Mouse (Mus musculus) T-helper 17 cell (primary cell): ENCODE data around the gene Utrn.

ENCODE experiments used
- in situ Hi-C, 2 experiments: fragments of 300-600 bp; cut with MboI, MseI; formaldehyde crosslinking; loops; 1 replicate in 1 of 2; 2 replicates in 1 of 2; pipeline ENCODE4 v1.15.1; 2025; ENCODE audit warnings: high pct_unique_total_duplicates in 2 of 2

Gene Utrn

GRCm38 (mm10) chr10:12874577-12875277 lies 5.6 kb upstream of the Utrn start:
- in situ Hi-C loops = no loop called here

GRCm38 (mm10) chr10:12869846-12870245 lies 681 bp upstream of the Utrn start:
- in situ Hi-C loops = loop anchor here in 1 of 2 experiments (5.0 kb wide), 1 partner anchor 52 kb away; no protein-coding TSS in a partner anchor

- in situ Hi-C loops = loop anchor here in 1 of 2 experiments (5.0 kb wide), 1 partner anchor 54 kb away; no protein-coding TSS in a partner anchor
Measured at GRCm38 (mm10) chr10:12868189-12869028, 756 bp downstream of the Utrn start.

GRCm38 (mm10) chr10:12867733-12868188 lies 1.4 kb downstream of the Utrn start:
- in situ Hi-C loops = loop anchor here in 1 of 2 experiments (5.0 kb wide), 1 partner anchor 55 kb away; no protein-coding TSS in a partner anchor

- in situ Hi-C loops = loop anchor here in 1 of 2 experiments (5.0 kb wide), 1 partner anchor 55 kb away; no protein-coding TSS in a partner anchor
Measured at GRCm38 (mm10) chr10:12866971-12867732, 2.0 kb downstream of the Utrn start.

GRCm38 (mm10) chr10:12865201-12865600 lies 4.0 kb downstream of the Utrn start:
- in situ Hi-C loops = loop anchor here in 1 of 2 experiments (5.0 kb wide), 1 partner anchor 57 kb away; no protein-coding TSS in a partner anchor

GRCm38 (mm10) chr10:12863581-12863980 lies 5.6 kb downstream of the Utrn start:
- in situ Hi-C loops = no loop called here

- in situ Hi-C loops = no loop called here
Measured at GRCm38 (mm10) chr10:12862047-12862446, 7.1 kb downstream of the Utrn start.

- in situ Hi-C loops = no loop called here
Measured at GRCm38 (mm10) chr10:12861381-12861780, 7.8 kb downstream of the Utrn start.

GRCm38 (mm10) chr10:12860765-12861164 lies 8.4 kb downstream of the Utrn start:
- in situ Hi-C loops = no loop called here

GRCm38 (mm10) chr10:12860331-12860730 lies 8.8 kb downstream of the Utrn start:
- in situ Hi-C loops = no loop called here

- in situ Hi-C loops = no loop called here
Measured at GRCm38 (mm10) chr10:12858017-12858416, 11.1 kb downstream of the Utrn start.

GRCm38 (mm10) chr10:12854298-12854697 lies 14.9 kb downstream of the Utrn start:
- in situ Hi-C loops = no loop called here

GRCm38 (mm10) chr10:12853776-12854175 lies 15.4 kb downstream of the Utrn start:
- in situ Hi-C loops = no loop called here

GRCm38 (mm10) chr10:12853196-12853620 lies 16.0 kb downstream of the Utrn start:
- in situ Hi-C loops = no loop called here

- in situ Hi-C loops = no loop called here
Measured at GRCm38 (mm10) chr10:12852416-12853195, 16.6 kb downstream of the Utrn start.

GRCm38 (mm10) chr10:12850781-12851471 lies 18.2 kb downstream of the Utrn start:
- in situ Hi-C loops = no loop called here

- in situ Hi-C loops = no loop called here
Measured at GRCm38 (mm10) chr10:12848322-12849108, 20.6 kb downstream of the Utrn start.

- in situ Hi-C loops = no loop called here
Measured at GRCm38 (mm10) chr10:12842543-12842942, 26.6 kb downstream of the Utrn start.
